Mouse (Mus musculus) lung, embryonic 15.5 days (tissue): ENCODE measurements around the gene Dock9. TPM values are rescaled to one million over a fixed set of nuclear protein-coding genes. Genes with fewer than 3 reads are reported as not detected.

Experiments used
- ATAC-seq: fragments of 200-750 bp; cut with Nextera tagmentation; 2 replicates; pipeline ENCODE4 v1.8.0; 2017; ENCODE audit warnings: moderate number of reproducible peaks, borderline replicate concordance; ENCODE audit not compliant: low FRiP score, low TSS enrichment; ENCODE audit errors: extremely low read depth
- H3K27ac ChIP-seq: fragments of 300-500 bp; sonication (generic); 2 replicates; pipeline ENCODE4 v1.5.1; 2015; ENCODE audit warnings: moderate library complexity, mild to moderate bottlenecking, inconsistent platforms
- H3K27me3 ChIP-seq: fragments of 300-500 bp; sonication (generic); 2 replicates; pipeline ENCODE4 v1.6.1; 2015; ENCODE audit warnings: inconsistent platforms
- H3K36me3 ChIP-seq: fragments of 300-500 bp; sonication (generic); 2 replicates; pipeline ENCODE4 v1.6.1; 2015; ENCODE audit warnings: inconsistent platforms
- H3K4me1 ChIP-seq: fragments of 300-500 bp; sonication (generic); 2 replicates; pipeline ENCODE4 v1.6.1; 2015; ENCODE audit warnings: inconsistent platforms
- H3K4me2 ChIP-seq: fragments of 300-500 bp; sonication (generic); 2 replicates; pipeline ENCODE4 v1.6.1; 2015; ENCODE audit warnings: inconsistent platforms, mild to moderate bottlenecking, moderate library complexity
- H3K4me3 ChIP-seq: fragments of 300-500 bp; sonication (generic); 2 replicates; pipeline ENCODE4 v1.5.1; 2015; ENCODE audit warnings: mild to moderate bottlenecking, inconsistent platforms
- H3K9ac ChIP-seq: fragments of 300-500 bp; sonication (generic); 2 replicates; pipeline ENCODE4 v1.6.1; 2015; ENCODE audit warnings: inconsistent platforms
- H3K9me3 ChIP-seq: fragments of 300-500 bp; sonication (generic); 2 replicates; pipeline ENCODE4 v1.6.1; 2016; ENCODE audit warnings: inconsistent platforms
- WGBS: fragments of 180-500 bp; shearing (Covaris S2); methylation state at CpG from one replicate; pipeline ENCODE4 v1.1.7; 2015; 5-methylcytosine and 5-hydroxymethylcytosine counted together
- polyA plus RNA-seq: library from polyadenylated mRNA; unstranded; fragments of >200 nt; fragmentation: Nextera tagmentation; extraction: Ambion mirVana; gene quantifications from 2 replicates; pipeline ENCODE4 v1.2.1, GENCODE M21; 2015

Gene Dock9
- polyA plus RNA-seq, 1 experiment from 2014 or later: 11.0 TPM

GRCm38 (mm10) chr14:121806791-121807190 lies 9.2 kb upstream of the Dock9 start:
- ATAC-seq: no peak
- H3K36me3 ChIP-seq: no peaks in the 10 kb centered on the region
- H3K27ac ChIP-seq: no peak overlapping the region
- H3K4me2 ChIP-seq: no peak overlapping the region
- no peak overlapping the region for H3K9ac ChIP-seq
- H3K27me3 ChIP-seq: no peaks in the 10 kb centered on the region
- no peak overlapping the region for H3K4me3 ChIP-seq
- 42% methylated on average over 4 of the region's 4 CpGs for WGBS
- H3K4me1 ChIP-seq: no peaks in the 10 kb centered on the region
- H3K9me3 ChIP-seq: no peaks in the 10 kb centered on the region

- H3K9ac ChIP-seq: no peak overlapping the region
- no peaks in the 10 kb centered on the region for H3K27me3 ChIP-seq
- no peaks in the 10 kb centered on the region for H3K36me3 ChIP-seq
- no peaks in the 10 kb centered on the region for H3K9me3 ChIP-seq
- H3K4me1 ChIP-seq: no peaks in the 10 kb centered on the region
- H3K4me3 ChIP-seq: no peak overlapping the region
- 63% methylated on average over 3 of the region's 3 CpGs for WGBS
- no peak overlapping the region for H3K27ac ChIP-seq
- ATAC-seq: no peak
- H3K4me2 ChIP-seq: no peak overlapping the region
These were observed 8.7 kb upstream of the Dock9 start for GRCm38 (mm10) chr14:121806316-121806715.

GRCm38 (mm10) chr14:121804461-121804860 lies 6.8 kb upstream of the Dock9 start:
- H3K27me3 ChIP-seq: no peaks in the 10 kb centered on the region
- 77% methylated on average over 4 of the region's 4 CpGs for WGBS
- no peak overlapping the region for H3K9ac ChIP-seq
- no peak overlapping the region for H3K4me2 ChIP-seq
- no peaks in the 10 kb centered on the region for H3K36me3 ChIP-seq
- H3K4me3 ChIP-seq: no peak overlapping the region
- H3K4me1 ChIP-seq: no peaks in the 10 kb centered on the region
- no peaks in the 10 kb centered on the region for H3K9me3 ChIP-seq
- H3K27ac ChIP-seq: no peak overlapping the region
- ATAC-seq: no peak

GRCm38 (mm10) chr14:121800962-121801361 lies 3.3 kb upstream of the Dock9 start:
- 17% methylated on average over 2 of the region's 2 CpGs for WGBS
- no peak for ATAC-seq
- Histone ChIP-seq H3K4me2 (no peak overlapping the region), H3K4me3 (no peak overlapping the region), H3K27me3 (peaks cover 1% of the 10 kb centered on the region; the same call in 1 of the 2 replicates), H3K9ac (no peak overlapping the region), H3K4me1 (peaks cover 15% of the 10 kb centered on the region; the same call in 1 of the 2 replicates), H3K9me3 (no peaks in the 10 kb centered on the region), H3K27ac (no peak overlapping the region), H3K36me3 (no peaks in the 10 kb centered on the region)

- Histone ChIP-seq H3K4me3 (no peak overlapping the region), H3K9ac (no peak overlapping the region), H3K27me3 (peaks cover 8% of the 10 kb centered on the region; the same call in 1 of the 2 replicates), H3K9me3 (no peaks in the 10 kb centered on the region), H3K4me2 (no peak overlapping the region), H3K36me3 (no peaks in the 10 kb centered on the region), H3K27ac (no peak overlapping the region), H3K4me1 (peaks cover 15% of the 10 kb centered on the region; the same call in 1 of the 2 replicates)
- 55% methylated on average over 7 of the region's 7 CpGs for WGBS
- no peak for ATAC-seq
These were observed 1.5 kb upstream of the Dock9 start for GRCm38 (mm10) chr14:121799112-121799511.

GRCm38 (mm10) chr14:121798411-121798799 lies 768 bp upstream of the Dock9 start:
- H3K9me3 ChIP-seq: no peaks in the 10 kb centered on the region
- peak overlapping the region; percentile 41 for H3K9ac ChIP-seq
- ATAC-seq: peak; percentile 88
- peaks cover 15% of the 10 kb centered on the region; the same call in 1 of the 2 replicates for H3K4me1 ChIP-seq
- H3K4me2 ChIP-seq: peak overlapping the region; percentile 96
- peaks cover 8% of the 10 kb centered on the region; the same call in 1 of the 2 replicates for H3K27me3 ChIP-seq
- peak overlapping the region; percentile 75 for H3K4me3 ChIP-seq
- under 1% methylated on average over 18 of the region's 22 CpGs for WGBS
- peak overlapping the region; percentile 86 for H3K27ac ChIP-seq
- no peaks in the 10 kb centered on the region for H3K36me3 ChIP-seq

GRCm38 (mm10) chr14:121796571-121797456 lies 823 bp downstream of the Dock9 start:
- Histone ChIP-seq H3K4me3 (peak overlapping the region; percentile 75), H3K27me3 (peaks cover 8% of the 10 kb centered on the region; the same call in 1 of the 2 replicates), H3K36me3 (no peaks in the 10 kb centered on the region), H3K27ac (peak overlapping the region; percentile 83), H3K4me1 (peaks cover 15% of the 10 kb centered on the region; the same call in 1 of the 2 replicates), H3K4me2 (peak overlapping the region; percentile 96), H3K9me3 (no peaks in the 10 kb centered on the region), H3K9ac (peak overlapping the region; percentile 54)
- no peak for ATAC-seq
- 7% methylated on average over 26 of the region's 28 CpGs for WGBS

- no peak overlapping the region for H3K9ac ChIP-seq
- no peak overlapping the region for H3K4me3 ChIP-seq
- ATAC-seq: no peak
- no peak overlapping the region for H3K27ac ChIP-seq
- H3K4me1 ChIP-seq: peaks cover 15% of the 10 kb centered on the region; the same call in 1 of the 2 replicates
- WGBS: 76% methylated on average over 7 of the region's 7 CpGs
- H3K4me2 ChIP-seq: peak overlapping the region; percentile 96; the same call in 1 of the 2 replicates
- no peaks in the 10 kb centered on the region for H3K9me3 ChIP-seq
- peaks cover 8% of the 10 kb centered on the region; the same call in 1 of the 2 replicates for H3K27me3 ChIP-seq
- no peaks in the 10 kb centered on the region for H3K36me3 ChIP-seq
These were observed 2.1 kb downstream of the Dock9 start for GRCm38 (mm10) chr14:121795536-121795935.

- Histone ChIP-seq H3K9ac (no peak overlapping the region), H3K36me3 (no peaks in the 10 kb centered on the region), H3K4me2 (no peak overlapping the region), H3K4me3 (no peak overlapping the region), H3K27ac (no peak overlapping the region), H3K27me3 (peaks cover 8% of the 10 kb centered on the region; the same call in 1 of the 2 replicates), H3K4me1 (peaks cover 13% of the 10 kb centered on the region; the same call in 1 of the 2 replicates), H3K9me3 (no peaks in the 10 kb centered on the region)
- ATAC-seq: no peak
- 51% methylated on average over 5 of the region's 5 CpGs for WGBS
These were observed 4.0 kb downstream of the Dock9 start for GRCm38 (mm10) chr14:121793639-121794038.

GRCm38 (mm10) chr14:121791935-121792334 lies 5.7 kb downstream of the Dock9 start:
- no peak overlapping the region for H3K27ac ChIP-seq
- no peaks in the 10 kb centered on the region for H3K9me3 ChIP-seq
- no peak overlapping the region for H3K4me3 ChIP-seq
- WGBS: 71% methylated on average over 2 of the region's 2 CpGs
- H3K4me2 ChIP-seq: no peak overlapping the region
- no peaks in the 10 kb centered on the region for H3K36me3 ChIP-seq
- no peak for ATAC-seq
- peaks cover 8% of the 10 kb centered on the region; the same call in 1 of the 2 replicates for H3K27me3 ChIP-seq
- no peak overlapping the region for H3K9ac ChIP-seq
- H3K4me1 ChIP-seq: peaks cover 8% of the 10 kb centered on the region; the same call in 1 of the 2 replicates

GRCm38 (mm10) chr14:121791112-121791511 lies 6.5 kb downstream of the Dock9 start:
- no peak overlapping the region for H3K4me2 ChIP-seq
- no peaks in the 10 kb centered on the region; the same call in 1 of the 2 replicates for H3K4me1 ChIP-seq
- H3K27ac ChIP-seq: no peak overlapping the region
- no peak for ATAC-seq
- peaks cover 8% of the 10 kb centered on the region; the same call in 1 of the 2 replicates for H3K27me3 ChIP-seq
- no peak overlapping the region for H3K9ac ChIP-seq
- no peak overlapping the region for H3K4me3 ChIP-seq
- H3K36me3 ChIP-seq: no peaks in the 10 kb centered on the region
- no peaks in the 10 kb centered on the region for H3K9me3 ChIP-seq
- WGBS: 59% methylated on average over 7 of the region's 7 CpGs

GRCm38 (mm10) chr14:121789273-121789672 lies 8.4 kb downstream of the Dock9 start:
- Histone ChIP-seq H3K27me3 (no peaks in the 10 kb centered on the region), H3K36me3 (no peaks in the 10 kb centered on the region), H3K4me1 (no peaks in the 10 kb centered on the region), H3K9ac (no peak overlapping the region), H3K9me3 (no peaks in the 10 kb centered on the region), H3K4me2 (no peak overlapping the region), H3K27ac (no peak overlapping the region), H3K4me3 (no peak overlapping the region)
- 80% methylated on average over 3 of the region's 3 CpGs for WGBS
- ATAC-seq: no peak
